Mouse (Mus musculus) neural tube, embryonic 14.5 days (tissue): Measurements from ENCODE around the gene Tsc22d1. TPM values are rescaled to one million over a fixed set of nuclear protein-coding genes. Genes with fewer than 3 reads are reported as not detected.

ENCODE experiments used
- ATAC-seq: fragments of 200-750 bp; cut with Nextera tagmentation; 2 replicates; pipeline ENCODE4 v1.8.0; 2017; ENCODE audit warnings: low read depth, mild to moderate bottlenecking, moderate TSS enrichment, moderate library complexity
- H3K27ac ChIP-seq: fragments of 300-500 bp; sonication (generic); 2 replicates; pipeline ENCODE4 v1.5.1; 2014; ENCODE audit warnings: low read depth, mild to moderate bottlenecking, control low read depth, low read length, moderate library complexity, mixed read lengths
- H3K27me3 ChIP-seq: fragments of 300-500 bp; sonication (generic); 2 replicates; pipeline ENCODE4 v1.6.1; 2014; ENCODE audit warnings: low read length; ENCODE audit not compliant: control insufficient read depth, insufficient read depth
- H3K36me3 ChIP-seq: fragments of 300-500 bp; sonication (generic); 2 replicates; pipeline ENCODE4 v1.6.1; 2014; ENCODE audit warnings: low read length, mixed read lengths; ENCODE audit not compliant: control insufficient read depth, insufficient read depth
- H3K4me1 ChIP-seq: fragments of 300-500 bp; sonication (generic); 2 replicates; pipeline ENCODE4 v1.6.1; 2014; ENCODE audit warnings: low read length; ENCODE audit not compliant: control insufficient read depth, insufficient read depth
- H3K4me2 ChIP-seq: fragments of 300-500 bp; sonication (generic); 2 replicates; pipeline ENCODE4 v1.6.1; 2014; ENCODE audit warnings: mild to moderate bottlenecking, low read depth, low read length, control low read depth
- H3K4me3 ChIP-seq: fragments of 300-500 bp; sonication (generic); 2 replicates; pipeline ENCODE4 v1.5.1; 2014; ENCODE audit warnings: low read depth, low read length, control low read depth, mixed read lengths
- H3K9ac ChIP-seq: fragments of 300-500 bp; sonication (generic); replicated peaks from 2 replicates; pipeline ENCODE4 v1.6.1; 2014; ENCODE audit warnings: low read depth, mild to moderate bottlenecking, control low read depth, low read length, mixed read lengths
- H3K9me3 ChIP-seq: fragments of 300-500 bp; sonication (generic); 2 replicates; pipeline ENCODE4 v1.6.1; 2016; ENCODE audit warnings: low read length; ENCODE audit not compliant: control insufficient read depth
- WGBS: fragments of 180-500 bp; shearing (Covaris S2); extraction: QIAGEN DNeasy Blood & Tissue Kit; methylation state at CpG from one replicate; pipeline ENCODE4 v1.1.7; 2014; 5-methylcytosine and 5-hydroxymethylcytosine counted together
- polyA plus RNA-seq: library from polyadenylated mRNA; unstranded; fragments of >200 nt; fragmentation: Nextera tagmentation; extraction: Ambion mirVana; gene quantifications from 2 replicates; pipeline ENCODE4 v1.2.1, GENCODE M21; 2014

The Tsc22d1 gene
- polyA plus RNA-seq, 1 experiment from 2014 or later, result 885 TPM

GRCm38 (mm10) chr14:76487609-76488008 is 72.8 kb downstream of the Tsc22d1 start:
- Histone ChIP-seq H3K4me1 (peaks cover 5% of the 10 kb centered on the region; the same call in 1 of the 2 replicates), H3K9me3 (no peaks in the 10 kb centered on the region), H3K36me3 (no peaks in the 10 kb centered on the region), H3K9ac (no peak overlapping the region), H3K27ac (no peak overlapping the region), H3K4me2 (no peak overlapping the region), H3K4me3 (no peak overlapping the region), H3K27me3 (no peaks in the 10 kb centered on the region)
- no peak for ATAC-seq
- WGBS, result 91% methylated on average over 16 of the region's 16 CpGs

GRCm38 (mm10) chr14:76488101-76489044 is 73.6 kb downstream of the Tsc22d1 start:
- peak overlapping the region; percentile 22; the same call in 1 of the 2 replicates for H3K27ac ChIP-seq
- no peak overlapping the region for H3K9ac ChIP-seq
- no peak overlapping the region for H3K4me3 ChIP-seq
- H3K27me3 ChIP-seq, result no peaks in the 10 kb centered on the region
- no peaks in the 10 kb centered on the region for H3K9me3 ChIP-seq
- WGBS, result 71% methylated on average over 18 of the region's 18 CpGs
- H3K36me3 ChIP-seq, result no peaks in the 10 kb centered on the region
- 0 out of 2 replicates have a peak, but pooled peaks have one; percentile 17 for ATAC-seq
- peaks cover 5% of the 10 kb centered on the region; the same call in 1 of the 2 replicates for H3K4me1 ChIP-seq
- H3K4me2 ChIP-seq, result no peak overlapping the region

- no peak overlapping the region for H3K4me2 ChIP-seq
- H3K27me3 ChIP-seq, result no peaks in the 10 kb centered on the region
- no peaks in the 10 kb centered on the region for H3K9me3 ChIP-seq
- H3K27ac ChIP-seq, result peak overlapping the region; percentile 22; the same call in 1 of the 2 replicates
- H3K4me1 ChIP-seq, result peaks cover 5% of the 10 kb centered on the region; the same call in 1 of the 2 replicates
- 51% methylated on average over 2 of the region's 2 CpGs for WGBS
- H3K4me3 ChIP-seq, result no peak overlapping the region
- no peaks in the 10 kb centered on the region for H3K36me3 ChIP-seq
- no peak overlapping the region for H3K9ac ChIP-seq
- peak; percentile 89 for ATAC-seq
Observed at GRCm38 (mm10) chr14:76489128-76489527, 74.4 kb downstream of the Tsc22d1 start.

- Histone ChIP-seq H3K27ac (no peak overlapping the region), H3K9ac (no peak overlapping the region), H3K4me2 (no peak overlapping the region), H3K4me1 (peaks cover 4% of the 10 kb centered on the region; the same call in 1 of the 2 replicates), H3K27me3 (no peaks in the 10 kb centered on the region), H3K4me3 (no peak overlapping the region), H3K9me3 (no peaks in the 10 kb centered on the region), H3K36me3 (no peaks in the 10 kb centered on the region)
- WGBS, result 67% methylated on average over 5 of the region's 5 CpGs
- no peak for ATAC-seq
Observed at GRCm38 (mm10) chr14:76495022-76495421, 80.3 kb downstream of the Tsc22d1 start.

GRCm38 (mm10) chr14:76497187-76497586 is 82.4 kb downstream of the Tsc22d1 start:
- no peak overlapping the region for H3K27ac ChIP-seq
- H3K4me2 ChIP-seq, result no peak overlapping the region
- 33% methylated on average over 9 of the region's 9 CpGs for WGBS
- H3K9me3 ChIP-seq, result no peaks in the 10 kb centered on the region
- H3K9ac ChIP-seq, result no peak overlapping the region
- ATAC-seq, result no peak
- H3K4me3 ChIP-seq, result no peak overlapping the region
- no peaks in the 10 kb centered on the region for H3K27me3 ChIP-seq
- no peaks in the 10 kb centered on the region for H3K36me3 ChIP-seq
- H3K4me1 ChIP-seq, result peaks cover 11% of the 10 kb centered on the region; the same call in 1 of the 2 replicates

GRCm38 (mm10) chr14:76498210-76498609 is 83.4 kb downstream of the Tsc22d1 start:
- no peak for ATAC-seq
- Histone ChIP-seq H3K4me3 (no peak overlapping the region), H3K4me1 (peaks cover 11% of the 10 kb centered on the region; the same call in 1 of the 2 replicates), H3K36me3 (no peaks in the 10 kb centered on the region), H3K27ac (no peak overlapping the region), H3K9ac (no peak overlapping the region), H3K9me3 (no peaks in the 10 kb centered on the region), H3K4me2 (no peak overlapping the region), H3K27me3 (no peaks in the 10 kb centered on the region)
- 55% methylated on average over 7 of the region's 7 CpGs for WGBS

GRCm38 (mm10) chr14:76499492-76499891 is 84.7 kb downstream of the Tsc22d1 start:
- H3K9me3 ChIP-seq, result no peaks in the 10 kb centered on the region
- no peak overlapping the region for H3K9ac ChIP-seq
- no peak overlapping the region for H3K4me2 ChIP-seq
- H3K4me1 ChIP-seq, result peaks cover 11% of the 10 kb centered on the region; the same call in 1 of the 2 replicates
- no peak overlapping the region for H3K27ac ChIP-seq
- H3K27me3 ChIP-seq, result no peaks in the 10 kb centered on the region
- H3K36me3 ChIP-seq, result no peaks in the 10 kb centered on the region
- no peak overlapping the region for H3K4me3 ChIP-seq
- no peak for ATAC-seq
- 89% methylated on average over 6 of the region's 6 CpGs for WGBS

GRCm38 (mm10) chr14:76500036-76500435 is 85.3 kb downstream of the Tsc22d1 start:
- no peak overlapping the region for H3K4me3 ChIP-seq
- H3K9me3 ChIP-seq, result no peaks in the 10 kb centered on the region
- no peaks in the 10 kb centered on the region for H3K27me3 ChIP-seq
- ATAC-seq, result no peak
- peak overlapping the region; percentile 3; the same call in 1 of the 2 replicates for H3K27ac ChIP-seq
- H3K4me2 ChIP-seq, result no peak overlapping the region
- WGBS, result 29% methylated on average over 5 of the region's 5 CpGs
- H3K9ac ChIP-seq, result no peak overlapping the region
- H3K36me3 ChIP-seq, result no peaks in the 10 kb centered on the region
- H3K4me1 ChIP-seq, result peaks cover 11% of the 10 kb centered on the region; the same call in 1 of the 2 replicates
